Mouse (Mus musculus): ENCODE data around the gene Net1.

Gene Net1

GRCm38 (mm10) chr13:3832450-3832849 is 85.6 kb downstream of the Net1 start:
- no peak for DNase-seq (ENCODE audit: low spot score in 2 of 2)
